Mouse (Mus musculus) kidney, adult 2 months (tissue): ENCODE measurements at regions not wholly inside any gene's neighbourhood (a gene's known extent, or its start where the extent isn't known, plus 50 kb on each side); places are given as distances from the start of the nearest gene placed in this dataset.

Experiments
- CTCF ChIP-seq: fragments of 200-500 bp; conservative IDR thresholded peaks from 2 replicates; pipeline ENCODE4 v1.5.1; 2011; ENCODE audit warnings: low read depth, mild to moderate bottlenecking, control low read depth, low read length, moderate library complexity, mixed read lengths; ENCODE audit not compliant: insufficient read depth, insufficient read length
- POLR2A ChIP-seq: fragments of 200-500 bp; IDR thresholded peaks from one replicate; pipeline ENCODE4 v1.6.1; 2011; ENCODE audit warnings: low read depth, low read length, control low read depth

- TF ChIP-seq CTCF = no peak
- TF ChIP-seq POLR2A = no peak
These were observed 126.2 kb upstream of the Igsf21 start for GRCm38 (mm10) chr4:140372586-140373325.
